In genomic region chr13:56678188-56678787, GRCm38 (mm10) we compare ENCODE assay signal across 9 mouse cellular contexts. TPM values are rescaled to one million over a fixed set of nuclear protein-coding genes. Genes with fewer than 3 reads are reported as not detected.
DNase-seq lines count a peak whose midpoint lies in the region; ATAC-seq lines count a peak whose summit lies in the region.
"Had no signal": no experiment of that assay in that cellular context is flagged by ENCODE, and none has a peak within 500 bp of the region (broad histone marks: within the 10 kb centered on the region; RNA-seq: fewer than 3 reads in every experiment).

No protein-coding gene starts in this region.

- H3K9me3 ChIP-seq in embryonic facial prominence, embryonic 10.5 days: no peaks in the 10 kb centered on the region
- no peaks in the 10 kb centered on the region for H3K9me3 ChIP-seq in midbrain, embryonic 16.5 days (replicated peaks; ENCODE audit: control insufficient read depth, low read length, poor library complexity, severe bottlenecking)
- H3K9me3 ChIP-seq: limb, embryonic 13.5 days had no signal

- H3K4me1 ChIP-seq in embryonic facial prominence, embryonic 10.5 days: peaks cover 41% of the 10 kb centered on the region
- H3K4me1 ChIP-seq in midbrain, embryonic 16.5 days (ENCODE audit: control insufficient read depth, insufficient read depth, low read length): no peaks in the 10 kb centered on the region

- H3K9ac ChIP-seq in midbrain, embryonic 16.5 days (ENCODE audit: low read depth, low read length): no peak overlapping the region
- H3K9ac ChIP-seq: limb, embryonic 13.5 days had no signal

- no peak overlapping the region for H3K4me2 ChIP-seq in midbrain, embryonic 16.5 days (ENCODE audit: low read length)
- H3K4me2 ChIP-seq: limb, embryonic 13.5 days had no signal

- WGBS in embryonic facial prominence, embryonic 10.5 days: 57% methylated on average over 10 of the region's 10 CpGs
- WGBS in midbrain, embryonic 16.5 days: 29% methylated on average over 10 of the region's 10 CpGs

- DNase-seq in embryo, embryonic 10 days (ENCODE audit: low spot score): peak; percentile 43
- DNase-seq in embryo, embryonic 9.5 days (ENCODE audit: extremely low spot score): no peak
- no peak for DNase-seq in embryonic facial prominence, embryonic 10.5 days (ENCODE audit: low spot score)
- peak; percentile 42 for DNase-seq in kidney, adult 18-20 months
- DNase-seq in spleen, adult 12 weeks (ENCODE audit: low spot score): no peak
- no peak for DNase-seq in frontal cortex, postnatal 14 days (ENCODE audit: low spot score in 2 of 2)

- no peak for ATAC-seq in midbrain, embryonic 16.5 days
- ATAC-seq in frontal cortex, adult (ENCODE audit: low TSS enrichment): no peak

- H3K27ac ChIP-seq in embryonic facial prominence, embryonic 10.5 days (replicated peaks): peak overlapping the region; percentile 55
- H3K27ac ChIP-seq in midbrain, embryonic 16.5 days (ENCODE audit: low read length): 0 out of 2 replicates have a peak overlapping the region, but pooled peaks have one; percentile 2
- H3K27ac ChIP-seq: limb, embryonic 13.5 days had no signal

- no peaks in the 10 kb centered on the region for H3K36me3 ChIP-seq in embryonic facial prominence, embryonic 10.5 days (replicated peaks)
- no peaks in the 10 kb centered on the region for H3K36me3 ChIP-seq in midbrain, embryonic 16.5 days (ENCODE audit: control insufficient read depth, insufficient read depth, low read length)
- H3K36me3 ChIP-seq: limb, embryonic 13.5 days had no signal

- H3K27me3 ChIP-seq in embryonic facial prominence, embryonic 10.5 days (replicated peaks; ENCODE audit: low read depth, poor library complexity, severe bottlenecking): no peaks in the 10 kb centered on the region
- H3K27me3 ChIP-seq in midbrain, embryonic 16.5 days (ENCODE audit: control insufficient read depth, insufficient read depth, low read depth, low read length): no peaks in the 10 kb centered on the region
- H3K27me3 ChIP-seq: limb, embryonic 13.5 days had no signal

- H3K4me3 ChIP-seq in embryonic facial prominence, embryonic 10.5 days: 0 out of 2 replicates have a peak overlapping the region, but pooled peaks have one; percentile 13
- no peak overlapping the region for H3K4me3 ChIP-seq in midbrain, embryonic 16.5 days (ENCODE audit: low read depth, low read length)
- H3K4me3 ChIP-seq: limb, embryonic 13.5 days had no signal

RNA-seq across cellular contexts. Expression of gene Smad5, which starts 24.5 kb away (rescaled TPM):
- polyA plus RNA-seq in embryonic facial prominence, embryonic 10.5 days (2016; fragmentation: Nextera tagmentation; extraction: Ambion mirVana): 41.7 and 44.3 TPM in 2 replicates
- polyA plus RNA-seq in midbrain, embryonic 16.5 days (2015; fragmentation: Nextera tagmentation; extraction: Ambion mirVana): 17.1 and 18.7 TPM in 2 replicates

Comparison
In these comparisons a context has a peak if more than half of its experiments do, and no peak if none do; other contexts are left out.
1. DNase-seq: peak in embryo, embryonic 10 days (single experiment) and kidney, adult 18-20 months (single experiment); none in embryo, embryonic 9.5 days (single experiment), embryonic facial prominence, embryonic 10.5 days (single experiment), spleen, adult 12 weeks (single experiment) and frontal cortex, postnatal 14 days (0 of 2).